Mouse (Mus musculus): ENCODE results near the gene Ggn.

DNA sequence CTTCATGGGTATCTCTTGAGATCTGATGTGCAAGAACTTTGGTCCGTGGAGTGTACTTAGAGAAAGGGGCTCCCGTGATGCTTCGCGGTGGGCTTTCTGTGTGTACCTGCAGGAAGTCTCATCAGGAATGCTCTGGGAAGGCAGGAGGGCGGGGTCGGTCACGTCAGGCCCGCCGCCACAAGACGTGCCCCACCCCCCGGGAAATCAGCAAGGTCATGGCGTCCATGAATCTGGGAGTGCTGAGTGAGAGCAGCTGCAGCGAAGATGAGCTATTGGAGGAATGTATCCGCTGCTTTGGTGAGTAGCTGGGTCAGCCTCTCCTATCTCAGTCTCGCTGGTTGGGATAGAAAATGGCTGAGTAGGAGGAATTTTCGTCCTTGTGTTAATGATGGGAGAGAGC, 32.6 kb upstream of the Ggn start:
- no peak for TF ChIP-seq TBP (conservative IDR thresholded peaks at IDR 0.05; ENCODE audit: low read depth, low read length)
- no peak for TF ChIP-seq CTCF (conservative IDR thresholded peaks at IDR 0.05 in 1 of 2, IDR thresholded peaks at IDR 0.05 in 1 of 2; ENCODE audit: low read depth in 2 of 2, low read length in 2 of 2)
- TF ChIP-seq EP300 (IDR thresholded peaks at IDR 0.05; ENCODE audit: low read length), result no peak
- TF ChIP-seq MAFK (IDR thresholded peaks at IDR 0.05; ENCODE audit: insufficient replicate concordance, low read length), result no peak
- no peak for TF ChIP-seq USF1 (IDR thresholded peaks at IDR 0.05; ENCODE audit: low read depth, low read length)
- no peak for TF ChIP-seq POLR2A (IDR thresholded peaks at IDR 0.05; ENCODE audit: low read depth, low read length)
- TF ChIP-seq NRF1 (IDR thresholded peaks at IDR 0.05; ENCODE audit: low read depth, low read length), result no peak
- no peak for TF ChIP-seq HCFC1 (IDR thresholded peaks at IDR 0.05; ENCODE audit: low read depth, low read length)
- TF ChIP-seq RAD21 (IDR thresholded peaks at IDR 0.05; ENCODE audit: low read depth, low read length), result no peak
- no peak for TF ChIP-seq CHD2 (IDR thresholded peaks at IDR 0.05; ENCODE audit: low read length)
- TF ChIP-seq CHD1 (IDR thresholded peaks at IDR 0.05; ENCODE audit: low read depth, low read length), result no peak
- no peak for TF ChIP-seq POLR2AphosphoS2 (IDR thresholded peaks at IDR 0.05; ENCODE audit: low read depth, low read length)
